Mouse (Mus musculus): ENCODE results near the gene Pmis2. TPM values are rescaled to one million over a fixed set of nuclear protein-coding genes. Genes with fewer than 3 reads are reported as not detected.

Gene Pmis2
- total RNA-seq (2021), result 1 to 10 TPM; 2.5 to 2.7 TPM
- long read RNA-seq, experiment 1, partial matches to known transcripts, result 2 of 4 reads
- long read RNA-seq, experiment 1, other reads (novel, unspliced or antisense), result 2 of 4 reads
- long read RNA-seq, experiment 2, partial matches to known transcripts, result 2 of 6 reads
- long read RNA-seq, experiment 2, other reads (novel, unspliced or antisense), result 4 of 6 reads

GRCm38 (mm10) chr7:30671480-30671879, at the start of gene Pmis2:
Gene Pmis2 (minus strand): TSS chr7:30671605.
- intact Hi-C loops (cut with DNase I), result no loop called here

GRCm38 (mm10) chr7:30719669-30720068, 48.3 kb upstream of the Pmis2 start:
- intact Hi-C loops (cut with DNase I), result no loop called here
- DNase-seq, result no peak

More at GRCm38 (mm10) chr7:30671480-30671879, at the start of gene Pmis2:
- no peak for DNase-seq

GRCm38 (mm10) chr7:30717716-30718046, 46.3 kb upstream of the Pmis2 start:
- intact Hi-C loops (cut with DNase I), result no loop called here

GRCm38 (mm10) chr7:30717006-30717715, 45.8 kb upstream of the Pmis2 start:
- DNase-seq, result peak in 1 of 2 experiments; percentile 32
- intact Hi-C loops (cut with DNase I), result no loop called here

More at GRCm38 (mm10) chr7:30717716-30718046, 46.3 kb upstream of the Pmis2 start:
- DNase-seq, result no peak

- intact Hi-C loops (cut with DNase I), result no loop called here
- DNase-seq, result no peak
Observed at GRCm38 (mm10) chr7:30711942-30712341, 40.5 kb upstream of the Pmis2 start, which contains the start of gene Atp4a. Gene Atp4a (plus strand): TSS chr7:30712209.

- intact Hi-C loops (cut with DNase I), result no loop called here
- DNase-seq, result no peak
Observed at GRCm38 (mm10) chr7:30707441-30707840, 36.0 kb upstream of the Pmis2 start.

GRCm38 (mm10) chr7:30706214-30706882, 34.9 kb upstream of the Pmis2 start:
- DNase-seq, result no peak
- intact Hi-C loops (cut with DNase I), result no loop called here

GRCm38 (mm10) chr7:30698589-30698988, 27.2 kb upstream of the Pmis2 start, which contains the start of gene 2200002J24Rik:
Gene 2200002J24Rik (plus strand): TSS chr7:30698926.
- intact Hi-C loops (cut with DNase I), result no loop called here
- no peak for DNase-seq

GRCm38 (mm10) chr7:30698101-30698500, 26.7 kb upstream of the Pmis2 start:
- no peak for DNase-seq
- intact Hi-C loops (cut with DNase I), result no loop called here

- DNase-seq, result no peak
- intact Hi-C loops (cut with DNase I), result no loop called here
Observed at GRCm38 (mm10) chr7:30688325-30688724, 16.9 kb upstream of the Pmis2 start.

- no peak for DNase-seq
- intact Hi-C loops (cut with DNase I), result no loop called here
Observed at GRCm38 (mm10) chr7:30683425-30683824, 12.0 kb upstream of the Pmis2 start.

GRCm38 (mm10) chr7:30681897-30682296, 10.5 kb upstream of the Pmis2 start:
- DNase-seq, result no peak

GRCm38 (mm10) chr7:30678263-30678975, 7.0 kb upstream of the Pmis2 start:
- no peak for DNase-seq
- intact Hi-C loops (cut with DNase I), result no loop called here

More at GRCm38 (mm10) chr7:30681897-30682296, 10.5 kb upstream of the Pmis2 start:
- intact Hi-C loops (cut with DNase I), result no loop called here

GRCm38 (mm10) chr7:30669229-30669628, 2.2 kb downstream of the Pmis2 start:
- DNase-seq, result no peak
- intact Hi-C loops (cut with DNase I), result no loop called here

- intact Hi-C loops (cut with DNase I), result no loop called here
- no peak for DNase-seq
Observed at GRCm38 (mm10) chr7:30665321-30665720, 6.1 kb downstream of the Pmis2 start.

GRCm38 (mm10) chr7:30664529-30665200, 6.7 kb downstream of the Pmis2 start, which contains the start of gene Haus5:
Gene Haus5 (minus strand): TSS chr7:30664994.
- DNase-seq, result peak; percentile 77 to 89
- intact Hi-C loops (cut with DNase I), result no loop called here

- intact Hi-C loops (cut with DNase I), result loop anchor here (5.0 kb wide), 1 partner anchor 82 kb away; no protein-coding TSS in a partner anchor
- DNase-seq, result peak; percentile 94 to 97
Observed at GRCm38 (mm10) chr7:30649591-30650540, 21.5 kb downstream of the Pmis2 start, which contains the start of gene Rbm42. Gene Rbm42 (minus strand): TSS chr7:30650317.

- DNase-seq, result no peak
- intact Hi-C loops (cut with DNase I), result no loop called here
Observed at GRCm38 (mm10) chr7:30639083-30639482, 32.3 kb downstream of the Pmis2 start.

GRCm38 (mm10) chr7:30636395-30636794, 35.0 kb downstream of the Pmis2 start:
- intact Hi-C loops (cut with DNase I), result no loop called here
- DNase-seq, result no peak
